ENCODE assay signal across 20 mouse cellular contexts in the genomic region with DNA sequence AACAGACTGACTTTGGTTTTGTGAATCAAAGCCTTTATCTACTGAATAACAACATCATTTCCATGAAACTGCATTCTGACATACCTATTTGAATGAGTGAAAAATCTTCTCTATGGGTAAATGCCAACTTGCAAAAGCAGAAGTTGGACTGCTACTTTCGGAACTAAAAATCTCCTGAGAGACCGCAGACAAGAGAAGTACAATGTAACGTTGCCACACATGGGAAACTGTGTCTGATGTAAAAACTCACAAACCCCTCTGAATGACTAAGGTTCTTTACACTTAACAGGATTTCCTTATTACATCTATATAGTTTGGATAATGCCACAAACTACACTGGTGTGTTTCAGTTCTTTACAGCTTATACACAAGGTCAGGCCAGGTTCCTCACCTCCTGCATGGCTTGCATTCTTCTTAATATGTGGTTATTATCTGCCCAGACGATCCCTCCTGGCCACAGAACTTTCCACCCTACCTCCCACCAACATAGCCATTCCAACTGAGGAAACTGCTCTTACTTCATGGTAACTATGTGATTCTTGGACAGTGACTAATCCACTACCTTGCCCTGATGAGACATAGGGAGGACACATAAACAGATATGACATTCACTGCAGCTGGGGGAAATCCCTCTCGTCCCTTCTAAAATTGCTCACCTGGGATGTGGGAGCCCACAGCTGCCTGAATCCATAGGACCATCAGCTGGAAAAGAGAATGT. TPM values are rescaled to one million over a fixed set of nuclear protein-coding genes. Genes with fewer than 3 reads are reported as not detected.
A peak's percentile ranks its signal among the peaks of the same experiment; 100 is the strongest.
DNase-seq lines count a peak whose midpoint lies in the region; ATAC-seq lines count a peak whose summit lies in the region.
"Had no signal": no experiment of that assay in that cellular context is flagged by ENCODE, and none has a peak within 500 bp of the region (broad histone marks: within the 10 kb centered on the region; RNA-seq: fewer than 3 reads in every experiment).

No protein-coding gene starts in this region.

- peak; percentile 97 for ATAC-seq in common myeloid progenitor, adult 5-6 weeks (replicated peaks; ENCODE audit: low read depth, poor library complexity, severe bottlenecking)
- ATAC-seq in megakaryocyte progenitor cell, adult 5-6 weeks (replicated peaks; ENCODE audit: poor library complexity): peak; percentile 98
- no peak for ATAC-seq in CD4-positive, CD25-positive, alpha-beta regulatory T cell, adult 4 months
- ATAC-seq: hindbrain, postnatal 0 days; intestine, embryonic 15.5 days had no signal

- DNase-seq in 3T3-L1 (ENCODE audit: low read depth, low spot score) (peak; percentile 57), A20 (ENCODE audit: low read depth, low spot score) (peak; percentile 79)
- no peak for DNase-seq in thymus, postnatal 4 days
- no peak for DNase-seq in left cerebral cortex, adult 8-10 months (ENCODE audit: low spot score in 2 of 2)
- DNase-seq: adrenal gland, postnatal 14 days; cerebellum, adult 11-12 months; cerebellum, adult 9-11 months; gastrocnemius, postnatal 36 days; heart, postnatal 14 days; kidney, adult 2 months; kidney, postnatal 4 days; liver; lung, embryonic 14.5 days; retina, postnatal 1 day; right cerebral cortex, postnatal 14 days had no signal

RNA-seq across cellular contexts. Expression of gene Wwtr1, which starts 25.1 kb away (rescaled TPM):
- total RNA-seq in common myeloid progenitor, adult 5-6 weeks (2017): 0.19 TPM in 1 of 2 replicates, not detected in the other
- total RNA-seq in megakaryocyte progenitor cell, adult 5-6 weeks (2015): not detected in 2 replicates
- total RNA-seq in megakaryocyte progenitor cell, adult 5-6 weeks (2017): not detected in 2 replicates
- polyA plus RNA-seq in CD4-positive, CD25-positive, alpha-beta regulatory T cell, adult 4 months (2017; shearing (Covaris generic)): not detected
- 10 to 100 TPM; 11.3 to 13.5 (median 12.4) TPM for total RNA-seq in left cerebral cortex, adult 8-10 months (2022)

Comparison
In these comparisons a context has a peak if more than half of its experiments do, and no peak if none do; other contexts are left out.
1. DNase-seq: peak in 3T3-L1 (single experiment) and A20 (single experiment); none in thymus, postnatal 4 days (single experiment) and left cerebral cortex, adult 8-10 months (0 of 2).
2. RNA of gene Wwtr1, which starts 25.1 kb away (total RNA-seq): 11.3 to 13.5 TPM in left cerebral cortex, adult 8-10 months; 0.19 TPM in common myeloid progenitor, adult 5-6 weeks and not detected in megakaryocyte progenitor cell, adult 5-6 weeks; every median in the first group is over 10 times any median in the second.